Mouse (Mus musculus): ENCODE data around the gene Ly75. TPM values are rescaled to one million over a fixed set of nuclear protein-coding genes. Genes with fewer than 3 reads are reported as not detected.

Ly75 gene
- total and polyA plus RNA-seq, 2 experiments from 2014 or later = 2.0 to 2.5 TPM

DNA sequence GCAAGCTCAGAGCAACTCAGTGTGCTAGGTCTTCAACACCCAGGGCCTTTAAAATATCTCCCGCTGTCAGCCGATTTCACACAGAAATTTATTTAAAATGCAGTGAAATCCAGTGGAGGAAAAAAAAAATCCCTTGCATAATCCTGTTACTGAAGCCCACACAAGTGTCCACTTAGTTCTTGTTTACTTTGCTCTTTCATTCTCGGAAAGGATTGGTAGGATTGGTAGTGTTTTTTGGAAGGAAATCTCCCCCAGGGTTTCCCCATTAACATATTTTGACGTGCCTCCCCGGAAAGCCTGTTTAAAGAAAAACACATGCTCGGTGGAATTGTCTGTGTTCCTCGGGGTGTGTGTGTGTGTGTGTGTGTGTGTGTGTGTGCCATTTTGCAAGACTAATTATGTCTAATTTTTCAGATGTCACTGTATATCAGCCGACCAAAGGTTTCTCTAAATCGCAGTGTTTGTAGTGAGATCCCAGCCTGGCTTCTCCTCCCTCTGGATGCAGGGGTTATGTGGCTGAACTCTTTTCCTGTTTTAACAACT, 99.8 kb downstream of the Ly75 start:
- H3K9ac ChIP-seq (replicated peaks; ENCODE audit: low read length) = no peak overlapping the region; the same call in 1 of the 2 replicates

DNA sequence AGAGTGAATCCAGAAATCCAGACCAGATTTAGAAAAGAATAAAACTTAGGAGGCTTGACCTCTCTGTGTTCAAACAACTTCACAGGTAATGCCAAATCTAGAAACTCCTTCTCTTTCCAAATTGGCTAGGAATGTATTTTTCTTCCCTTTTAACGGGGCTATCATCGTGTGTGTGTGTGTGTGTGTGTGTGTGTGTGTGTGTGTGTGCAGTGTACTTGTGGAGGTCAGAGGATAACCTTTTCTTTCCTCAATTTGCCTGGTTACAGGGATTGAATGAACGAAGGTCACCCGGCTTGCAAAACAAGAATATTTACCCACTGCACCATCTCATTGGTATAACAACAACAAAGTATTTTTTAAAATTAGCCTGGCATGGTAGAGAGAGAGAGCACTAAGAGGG, 100.5 kb downstream of the Ly75 start:
- TF ChIP-seq CTCF (IDR thresholded peaks at IDR 0.05; ENCODE audit: low read depth) = no peak
- Histone ChIP-seq H3K4me2 (ENCODE audit: low read depth, low read length) (no peak overlapping the region), H3K9ac (replicated peaks; ENCODE audit: low read length) (no peak overlapping the region), H3K4me3 (ENCODE audit: low read length) (no peak overlapping the region), H3K27me3 (ENCODE audit: insufficient read depth, low read length) (no peaks in the 10 kb centered on the region), H3K27ac (no peak overlapping the region), H3K4me1 (ENCODE audit: insufficient read depth, low read length) (0 out of 2 replicates have a peak, but pooled peaks cover 6% of the 10 kb centered on the region), H3K36me3 (ENCODE audit: insufficient read depth, low read length) (no peaks in the 10 kb centered on the region), H3K9me3 (ENCODE audit: low read length) (no peaks in the 10 kb centered on the region)
- ATAC-seq (no peak), DNase-seq (ENCODE audit: low spot score) (no peak)
- WGBS = 81% methylated on average over 4 of the region's 4 CpGs

More for the DNA sequence above, 99.8 kb downstream of the Ly75 start:
- Histone ChIP-seq H3K4me1 (ENCODE audit: insufficient read depth, low read length) (0 out of 2 replicates have a peak, but pooled peaks cover 6% of the 10 kb centered on the region), H3K4me2 (ENCODE audit: low read depth, low read length) (peak overlapping the region; percentile 97), H3K36me3 (ENCODE audit: insufficient read depth, low read length) (no peaks in the 10 kb centered on the region), H3K9me3 (ENCODE audit: low read length) (no peaks in the 10 kb centered on the region), H3K27me3 (ENCODE audit: insufficient read depth, low read length) (no peaks in the 10 kb centered on the region), H3K27ac (no peak overlapping the region), H3K4me3 (ENCODE audit: low read length) (peak overlapping the region; percentile 48)
- no peak for TF ChIP-seq CTCF (IDR thresholded peaks at IDR 0.05; ENCODE audit: low read depth)
- DNase-seq (ENCODE audit: low spot score) (no peak), ATAC-seq (peak; percentile 24; the same call in 1 of the 2 replicates)
- 12% methylated on average over 9 of the region's 9 CpGs for WGBS

DNA sequence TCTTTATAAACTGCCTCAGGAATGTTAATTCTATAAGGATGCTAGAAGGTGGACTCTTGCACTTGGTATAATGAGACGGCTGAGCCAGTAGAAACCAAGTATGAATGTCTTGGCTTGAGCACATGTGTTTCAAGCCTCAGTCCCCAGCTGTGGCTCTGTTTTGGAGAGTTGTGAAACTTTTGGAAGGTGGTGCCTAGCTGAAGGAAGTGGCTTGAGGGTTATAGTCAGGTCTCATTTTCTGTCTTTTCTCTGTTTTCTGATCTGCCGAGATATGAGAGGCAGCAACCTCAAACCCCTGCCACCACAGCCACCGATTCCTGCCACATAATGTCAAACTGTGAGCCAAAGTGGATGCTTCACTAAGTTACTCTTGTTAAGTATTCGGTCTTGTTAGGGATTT, 104.5 kb downstream of the Ly75 start:
- no peak for TF ChIP-seq CTCF (IDR thresholded peaks at IDR 0.05; ENCODE audit: low read depth)
- Histone ChIP-seq H3K9ac (replicated peaks; ENCODE audit: low read length) (no peak overlapping the region), H3K27me3 (ENCODE audit: insufficient read depth, low read length) (no peaks in the 10 kb centered on the region), H3K4me3 (ENCODE audit: low read length) (no peak overlapping the region), H3K4me1 (ENCODE audit: insufficient read depth, low read length) (0 out of 2 replicates have a peak, but pooled peaks cover 2% of the 10 kb centered on the region), H3K9me3 (ENCODE audit: low read length) (no peaks in the 10 kb centered on the region), H3K36me3 (ENCODE audit: insufficient read depth, low read length) (no peaks in the 10 kb centered on the region), H3K27ac (no peak overlapping the region), H3K4me2 (ENCODE audit: low read depth, low read length) (no peak overlapping the region)
- 98% methylated on average over 4 of the region's 4 CpGs for WGBS
- DNase-seq (ENCODE audit: low spot score) (no peak), ATAC-seq (no peak)

DNA sequence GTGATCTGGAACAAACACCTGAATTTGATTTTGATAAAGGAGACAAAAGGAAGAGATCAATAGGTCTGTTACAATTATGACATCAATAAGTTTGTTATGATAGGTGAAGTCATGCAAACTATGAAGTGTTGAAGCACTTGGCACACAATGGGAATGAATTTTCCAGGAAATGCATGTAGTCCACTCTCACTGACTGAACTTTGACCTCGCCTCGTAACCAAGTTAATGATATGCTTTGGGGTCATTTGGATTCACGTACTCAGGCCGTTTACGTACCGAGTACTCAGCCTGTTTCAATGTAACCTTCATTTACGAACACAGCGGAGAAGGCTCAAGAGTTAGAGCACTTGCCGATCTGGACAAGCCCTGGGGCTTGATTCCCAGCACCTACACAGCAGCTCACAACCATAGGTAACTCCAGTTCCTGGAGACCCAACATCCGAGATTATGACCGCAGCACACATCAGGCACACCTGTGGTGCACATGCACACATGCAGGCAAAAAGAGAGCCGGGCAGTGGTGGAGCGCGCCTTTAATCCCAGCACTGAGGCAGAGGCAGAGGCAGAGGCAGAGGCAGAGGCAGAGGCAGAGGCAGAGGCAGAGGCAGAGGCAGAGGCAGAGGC, 113.1 kb downstream of the Ly75 start:
- Histone ChIP-seq H3K4me2 (ENCODE audit: low read depth, low read length) (no peak overlapping the region), H3K27me3 (ENCODE audit: insufficient read depth, low read length) (no peaks in the 10 kb centered on the region), H3K9ac (replicated peaks; ENCODE audit: low read length) (no peak overlapping the region), H3K4me3 (ENCODE audit: low read length) (no peak overlapping the region), H3K9me3 (ENCODE audit: low read length) (no peaks in the 10 kb centered on the region), H3K36me3 (ENCODE audit: insufficient read depth, low read length) (no peaks in the 10 kb centered on the region), H3K27ac (no peak overlapping the region), H3K4me1 (ENCODE audit: insufficient read depth, low read length) (no peaks in the 10 kb centered on the region)
- WGBS = 95% methylated on average over 14 of the region's 14 CpGs
- no peak for TF ChIP-seq CTCF (IDR thresholded peaks at IDR 0.05; ENCODE audit: low read depth)
- DNase-seq (ENCODE audit: low spot score) (no peak), ATAC-seq (no peak)

DNA sequence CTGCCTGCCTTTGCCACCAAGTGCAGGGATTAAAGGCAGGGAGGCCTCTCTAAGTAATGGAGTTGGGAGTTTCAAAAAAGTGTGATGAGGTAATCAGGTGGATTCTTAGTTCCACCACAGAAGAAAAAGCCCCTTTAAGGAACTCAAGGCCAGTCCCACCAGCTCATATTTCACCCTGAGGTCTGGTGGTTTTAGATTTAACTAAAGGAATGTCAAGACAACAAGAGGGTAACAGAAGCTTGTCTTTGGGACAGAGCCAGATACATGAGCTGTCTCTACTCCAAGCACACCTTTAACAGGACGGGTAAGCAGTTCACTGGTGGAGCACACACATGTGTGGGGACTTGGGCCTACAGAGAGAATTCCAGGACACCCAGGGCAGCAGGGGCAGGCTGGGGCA, 115.5 kb downstream of the Ly75 start:
- Histone ChIP-seq H3K4me3 (ENCODE audit: low read length) (no peak overlapping the region), H3K4me1 (ENCODE audit: insufficient read depth, low read length) (no peaks in the 10 kb centered on the region), H3K27ac (no peak overlapping the region), H3K9ac (replicated peaks; ENCODE audit: low read length) (no peak overlapping the region), H3K4me2 (ENCODE audit: low read depth, low read length) (no peak overlapping the region), H3K36me3 (ENCODE audit: insufficient read depth, low read length) (no peaks in the 10 kb centered on the region), H3K27me3 (ENCODE audit: insufficient read depth, low read length) (no peaks in the 10 kb centered on the region), H3K9me3 (ENCODE audit: low read length) (no peaks in the 10 kb centered on the region)
- ATAC-seq = no peak
- no peak for DNase-seq (ENCODE audit: low spot score)
- 60% methylated on average over 1 of the region's 1 CpGs for WGBS
- TF ChIP-seq CTCF (IDR thresholded peaks at IDR 0.05; ENCODE audit: low read depth) = no peak

DNA sequence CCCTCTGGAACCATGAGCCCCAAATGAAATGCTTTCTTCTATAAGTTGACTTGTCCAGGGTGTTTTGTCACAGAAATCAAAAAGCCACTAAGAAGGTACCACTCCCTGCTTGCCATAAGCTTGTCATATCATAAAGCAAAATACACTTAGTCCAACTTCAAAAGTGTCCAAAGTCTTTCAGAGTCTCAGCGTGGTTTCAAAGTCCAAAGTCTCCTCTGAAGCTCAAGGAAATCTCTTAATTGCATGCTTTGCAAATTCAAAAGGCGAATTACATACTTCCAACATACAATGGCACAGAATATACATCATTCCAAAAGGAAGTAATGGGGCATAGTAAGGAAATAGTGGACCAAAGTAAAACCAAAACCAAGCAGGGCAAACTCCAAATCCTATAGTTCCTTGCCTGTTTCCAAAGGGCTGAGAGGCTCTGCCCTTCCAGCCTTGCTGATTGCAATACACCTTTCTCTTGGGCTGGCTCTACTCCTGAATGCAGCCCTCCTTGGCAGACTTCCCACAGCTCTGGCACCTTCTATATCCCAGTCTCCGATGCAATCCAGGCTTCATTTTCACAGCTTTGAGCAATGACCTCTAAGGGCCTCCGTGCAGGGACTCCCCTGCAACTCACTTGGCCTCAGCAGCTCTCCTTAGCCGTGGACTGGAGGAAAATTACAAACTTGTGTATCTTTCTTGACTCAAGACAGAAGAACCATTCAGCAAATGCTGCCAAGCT, 122.3 kb downstream of the Ly75 start:
- Histone ChIP-seq H3K9me3 (ENCODE audit: low read length) (no peaks in the 10 kb centered on the region), H3K4me1 (ENCODE audit: insufficient read depth, low read length) (no peaks in the 10 kb centered on the region), H3K27ac (no peak overlapping the region), H3K27me3 (ENCODE audit: insufficient read depth, low read length) (no peaks in the 10 kb centered on the region), H3K4me2 (ENCODE audit: low read depth, low read length) (no peak overlapping the region), H3K36me3 (ENCODE audit: insufficient read depth, low read length) (no peaks in the 10 kb centered on the region), H3K9ac (replicated peaks; ENCODE audit: low read length) (no peak overlapping the region), H3K4me3 (ENCODE audit: low read length) (no peak overlapping the region)
- DNase-seq (ENCODE audit: low spot score) = no peak
- 78% methylated on average over 5 of the region's 5 CpGs for WGBS
- no peak for TF ChIP-seq CTCF (IDR thresholded peaks at IDR 0.05; ENCODE audit: low read depth)
- ATAC-seq = no peak

All from hindbrain, postnatal 0 days (tissue).